Mouse (Mus musculus): Measurements from ENCODE around the gene Sox10. TPM values are rescaled to one million over a fixed set of nuclear protein-coding genes. Genes with fewer than 3 reads are reported as not detected.

Sox10 gene
- polyA plus RNA-seq, 1 experiment from 2014 or later: 2.8 TPM

GRCm38 (mm10) chr15:79166712-79167111 is 1.7 kb upstream of the Sox10 start:
- Histone ChIP-seq H3K4me3 (ENCODE audit: low read depth, low read length) (no peak overlapping the region), H3K27me3 (replicated peaks; ENCODE audit: control insufficient read depth, insufficient read depth, low read length) (peaks cover 46% of the 10 kb centered on the region), H3K4me1 (replicated peaks; ENCODE audit: control insufficient read depth, insufficient read depth, low read length) (no peaks in the 10 kb centered on the region), H3K9me3 (ENCODE audit: control insufficient read depth) (no peaks in the 10 kb centered on the region), H3K4me2 (replicated peaks; ENCODE audit: low read depth) (no peak overlapping the region), H3K36me3 (ENCODE audit: control insufficient read depth, insufficient read depth) (no peaks in the 10 kb centered on the region), H3K9ac (ENCODE audit: low read depth, low read length) (no peak overlapping the region), H3K27ac (ENCODE audit: low read depth, low read length) (no peak overlapping the region)
- WGBS: 57% methylated on average over 8 of the region's 8 CpGs
- ATAC-seq: no peak
- TF ChIP-seq CTCF (IDR thresholded peaks at IDR 0.05; ENCODE audit: low read depth): 0 out of 2 replicates have a peak, but pooled peaks have one; percentile 3

- TF ChIP-seq CTCF (IDR thresholded peaks at IDR 0.05; ENCODE audit: low read depth): no peak
- H3K27me3 ChIP-seq (replicated peaks; ENCODE audit: control insufficient read depth, insufficient read depth, low read length): peaks cover 49% of the 10 kb centered on the region
- WGBS: 9% methylated on average over 13 of the region's 15 CpGs
Measured at GRCm38 (mm10) chr15:79164251-79164650, 789 bp downstream of the Sox10 start.

GRCm38 (mm10) chr15:79162822-79163221 is 2.2 kb downstream of the Sox10 start:
- 28% methylated on average over 14 of the region's 14 CpGs for WGBS

More at GRCm38 (mm10) chr15:79164251-79164650, 789 bp downstream of the Sox10 start:
- no peaks in the 10 kb centered on the region for H3K4me1 ChIP-seq (replicated peaks; ENCODE audit: control insufficient read depth, insufficient read depth, low read length)
- no peaks in the 10 kb centered on the region for H3K36me3 ChIP-seq (ENCODE audit: control insufficient read depth, insufficient read depth)
- no peak overlapping the region for H3K4me2 ChIP-seq (replicated peaks; ENCODE audit: low read depth)
- no peak for ATAC-seq
- H3K4me3 ChIP-seq (ENCODE audit: low read depth, low read length): no peak overlapping the region
- H3K9ac ChIP-seq (ENCODE audit: low read depth, low read length): no peak overlapping the region
- H3K27ac ChIP-seq (ENCODE audit: low read depth, low read length): no peak overlapping the region
- H3K9me3 ChIP-seq (ENCODE audit: control insufficient read depth): no peaks in the 10 kb centered on the region

GRCm38 (mm10) chr15:79162301-79162700 is 2.7 kb downstream of the Sox10 start:
- Histone ChIP-seq H3K9me3 (ENCODE audit: control insufficient read depth) (no peaks in the 10 kb centered on the region), H3K4me1 (replicated peaks; ENCODE audit: control insufficient read depth, insufficient read depth, low read length) (no peaks in the 10 kb centered on the region), H3K4me2 (replicated peaks; ENCODE audit: low read depth) (no peak overlapping the region), H3K9ac (ENCODE audit: low read depth, low read length) (no peak overlapping the region), H3K27me3 (replicated peaks; ENCODE audit: control insufficient read depth, insufficient read depth, low read length) (peaks cover 49% of the 10 kb centered on the region), H3K4me3 (ENCODE audit: low read depth, low read length) (no peak overlapping the region), H3K27ac (ENCODE audit: low read depth, low read length) (no peak overlapping the region), H3K36me3 (ENCODE audit: control insufficient read depth, insufficient read depth) (no peaks in the 10 kb centered on the region)
- ATAC-seq: no peak
- 60% methylated on average over 7 of the region's 7 CpGs for WGBS
- TF ChIP-seq CTCF (IDR thresholded peaks at IDR 0.05; ENCODE audit: low read depth): no peak

More at GRCm38 (mm10) chr15:79162822-79163221, 2.2 kb downstream of the Sox10 start:
- H3K27ac ChIP-seq (ENCODE audit: low read depth, low read length): no peak overlapping the region
- no peak overlapping the region for H3K4me2 ChIP-seq (replicated peaks; ENCODE audit: low read depth)
- TF ChIP-seq CTCF (IDR thresholded peaks at IDR 0.05; ENCODE audit: low read depth): peak; percentile 43
- no peak overlapping the region for H3K4me3 ChIP-seq (ENCODE audit: low read depth, low read length)
- no peak overlapping the region; the same call in 1 of the 2 replicates for H3K9ac ChIP-seq (ENCODE audit: low read depth, low read length)
- no peaks in the 10 kb centered on the region for H3K4me1 ChIP-seq (replicated peaks; ENCODE audit: control insufficient read depth, insufficient read depth, low read length)
- H3K9me3 ChIP-seq (ENCODE audit: control insufficient read depth): no peaks in the 10 kb centered on the region
- no peaks in the 10 kb centered on the region for H3K36me3 ChIP-seq (ENCODE audit: control insufficient read depth, insufficient read depth)
- no peak for ATAC-seq
- peaks cover 49% of the 10 kb centered on the region for H3K27me3 ChIP-seq (replicated peaks; ENCODE audit: control insufficient read depth, insufficient read depth, low read length)

GRCm38 (mm10) chr15:79155572-79155971 is 9.5 kb downstream of the Sox10 start:
- no peak overlapping the region for H3K9ac ChIP-seq (ENCODE audit: low read depth, low read length)
- ATAC-seq: peak; percentile 28; the same call in 1 of the 2 replicates

GRCm38 (mm10) chr15:79152709-79153108 is 12.3 kb downstream of the Sox10 start:
- H3K4me2 ChIP-seq (replicated peaks; ENCODE audit: low read depth): no peak overlapping the region
- no peak for ATAC-seq
- H3K4me3 ChIP-seq (ENCODE audit: low read depth, low read length): no peak overlapping the region
- H3K9ac ChIP-seq (ENCODE audit: low read depth, low read length): no peak overlapping the region
- peaks cover 6% of the 10 kb centered on the region for H3K27me3 ChIP-seq (replicated peaks; ENCODE audit: control insufficient read depth, insufficient read depth, low read length)
- TF ChIP-seq CTCF (IDR thresholded peaks at IDR 0.05; ENCODE audit: low read depth): no peak
- peaks cover 38% of the 10 kb centered on the region for H3K36me3 ChIP-seq (ENCODE audit: control insufficient read depth, insufficient read depth)
- no peaks in the 10 kb centered on the region for H3K4me1 ChIP-seq (replicated peaks; ENCODE audit: control insufficient read depth, insufficient read depth, low read length)
- WGBS: 69% methylated on average over 6 of the region's 6 CpGs
- H3K27ac ChIP-seq (ENCODE audit: low read depth, low read length): no peak overlapping the region
- H3K9me3 ChIP-seq (ENCODE audit: control insufficient read depth): no peaks in the 10 kb centered on the region

More at GRCm38 (mm10) chr15:79155572-79155971, 9.5 kb downstream of the Sox10 start:
- peaks cover 6% of the 10 kb centered on the region for H3K27me3 ChIP-seq (replicated peaks; ENCODE audit: control insufficient read depth, insufficient read depth, low read length)
- no peak overlapping the region for H3K4me3 ChIP-seq (ENCODE audit: low read depth, low read length)
- WGBS: 29% methylated on average over 3 of the region's 3 CpGs
- H3K36me3 ChIP-seq (ENCODE audit: control insufficient read depth, insufficient read depth): peaks cover 22% of the 10 kb centered on the region
- no peak for TF ChIP-seq CTCF (IDR thresholded peaks at IDR 0.05; ENCODE audit: low read depth)
- H3K4me1 ChIP-seq (replicated peaks; ENCODE audit: control insufficient read depth, insufficient read depth, low read length): no peaks in the 10 kb centered on the region
- no peak overlapping the region for H3K4me2 ChIP-seq (replicated peaks; ENCODE audit: low read depth)
- H3K9me3 ChIP-seq (ENCODE audit: control insufficient read depth): no peaks in the 10 kb centered on the region
- no peak overlapping the region for H3K27ac ChIP-seq (ENCODE audit: low read depth, low read length)

- Histone ChIP-seq H3K9ac (ENCODE audit: low read depth, low read length) (no peak overlapping the region), H3K36me3 (ENCODE audit: control insufficient read depth, insufficient read depth) (peaks cover 46% of the 10 kb centered on the region), H3K27me3 (replicated peaks; ENCODE audit: control insufficient read depth, insufficient read depth, low read length) (peaks cover 6% of the 10 kb centered on the region), H3K9me3 (ENCODE audit: control insufficient read depth) (no peaks in the 10 kb centered on the region), H3K4me1 (replicated peaks; ENCODE audit: control insufficient read depth, insufficient read depth, low read length) (no peaks in the 10 kb centered on the region), H3K27ac (ENCODE audit: low read depth, low read length) (no peak overlapping the region), H3K4me3 (ENCODE audit: low read depth, low read length) (no peak overlapping the region), H3K4me2 (replicated peaks; ENCODE audit: low read depth) (no peak overlapping the region)
- ATAC-seq: no peak
- TF ChIP-seq CTCF (IDR thresholded peaks at IDR 0.05; ENCODE audit: low read depth): no peak
- WGBS: 78% methylated on average over 8 of the region's 8 CpGs
Measured at GRCm38 (mm10) chr15:79151881-79152280, 13.2 kb downstream of the Sox10 start.

Measured in intestine, postnatal 0 days (tissue).